Mouse (Mus musculus) embryo, embryonic 11 days (tissue): ENCODE results near the gene Slc34a1.

ENCODE experiments used
- DNase-seq: peaks from one replicate; pipeline ENCODE4 v3.0.0-alpha.2; 2015

Gene Slc34a1

DNA sequence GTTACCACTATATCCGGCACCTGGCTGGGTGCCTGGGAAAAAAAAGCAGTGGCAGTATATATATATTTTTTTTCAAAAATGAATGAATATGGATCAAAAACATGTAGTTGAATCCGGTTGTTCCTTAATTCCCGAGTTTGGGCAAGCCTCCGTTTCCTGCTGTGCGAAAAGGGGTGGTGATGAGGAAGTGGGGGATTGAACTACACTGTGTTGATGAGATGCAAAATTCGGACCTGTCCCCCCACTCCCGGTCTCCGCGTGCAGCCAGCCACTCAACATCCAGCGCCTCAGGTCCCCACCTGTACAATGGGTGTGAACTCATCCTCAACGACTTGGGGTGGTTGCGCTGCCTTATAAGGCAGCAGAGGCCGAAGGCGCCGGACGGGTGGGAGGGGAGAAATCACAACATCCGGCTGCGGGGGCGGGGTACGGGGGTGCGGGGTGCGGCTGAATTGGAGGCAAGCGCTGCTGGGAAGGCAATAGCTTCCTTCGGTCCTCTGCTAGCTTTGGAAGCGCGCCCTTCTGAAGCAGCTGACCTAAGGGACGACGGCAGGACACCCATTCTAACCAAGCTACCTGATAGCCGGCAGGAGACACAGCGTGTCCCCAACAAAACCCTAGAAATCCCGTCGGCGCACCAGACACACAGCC, 46.4 kb downstream of the Slc34a1 start:
- DNase-seq: peak; percentile 91

DNA sequence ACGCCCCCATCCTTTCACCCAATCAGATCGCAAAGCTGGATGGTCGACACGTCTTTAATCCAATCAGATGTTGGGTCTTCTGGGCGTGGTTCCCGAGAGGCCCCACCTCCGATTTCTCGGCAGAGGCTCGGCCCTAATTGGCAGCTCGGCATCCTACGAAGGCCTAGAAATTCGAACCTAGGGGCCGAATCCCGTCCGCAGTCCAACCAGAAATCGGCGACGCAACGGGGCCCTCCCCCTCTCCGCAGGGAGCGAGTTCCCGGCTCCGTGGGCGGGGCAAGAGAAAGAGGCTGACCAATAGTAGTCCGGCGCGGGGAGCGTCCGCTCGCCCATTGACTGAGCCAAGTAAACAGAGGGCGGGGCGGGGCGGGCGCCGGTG, 46.9 kb downstream of the Slc34a1 start, which contains the start of gene Grk6:
Grk6 (plus strand) TSS at position 136 of the 379 bp plus-strand sequence.
- peak; percentile 100 for DNase-seq

DNA sequence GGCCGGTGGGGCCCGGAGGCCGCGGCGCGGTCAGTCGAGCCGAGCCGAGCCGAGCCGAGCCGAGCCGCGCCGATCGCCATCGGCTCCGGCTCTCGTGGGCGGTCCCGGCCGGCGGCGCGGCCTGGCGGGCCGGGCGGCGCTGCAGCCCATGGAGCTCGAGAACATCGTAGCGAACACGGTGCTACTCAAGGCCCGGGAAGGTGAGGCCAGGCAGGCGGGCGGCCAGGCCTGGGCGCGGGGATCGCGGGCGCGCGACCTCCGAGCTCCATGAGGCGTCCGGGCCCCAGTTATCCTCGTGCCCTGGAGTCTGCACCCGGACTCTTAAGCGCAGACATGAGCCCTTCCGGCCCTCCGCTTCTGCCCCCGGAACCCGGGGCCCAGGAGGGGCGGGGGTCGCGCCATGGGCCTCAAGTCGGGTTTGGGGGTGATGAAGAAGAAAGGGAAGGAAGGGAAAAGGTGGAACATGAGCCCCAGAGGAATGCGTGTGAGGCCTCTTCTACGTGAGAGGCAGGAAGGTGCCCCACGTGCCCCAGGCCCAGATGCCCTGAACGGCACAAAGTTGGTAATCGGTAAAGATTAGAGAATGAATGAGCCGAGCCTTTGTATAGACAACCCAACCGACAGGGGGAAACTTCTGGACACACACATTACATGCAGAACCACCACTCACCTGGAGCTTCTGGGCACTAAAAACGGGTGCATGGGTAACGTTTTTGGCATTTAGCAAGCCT, 47.5 kb downstream of the Slc34a1 start:
- peak; percentile 78 for DNase-seq

DNA sequence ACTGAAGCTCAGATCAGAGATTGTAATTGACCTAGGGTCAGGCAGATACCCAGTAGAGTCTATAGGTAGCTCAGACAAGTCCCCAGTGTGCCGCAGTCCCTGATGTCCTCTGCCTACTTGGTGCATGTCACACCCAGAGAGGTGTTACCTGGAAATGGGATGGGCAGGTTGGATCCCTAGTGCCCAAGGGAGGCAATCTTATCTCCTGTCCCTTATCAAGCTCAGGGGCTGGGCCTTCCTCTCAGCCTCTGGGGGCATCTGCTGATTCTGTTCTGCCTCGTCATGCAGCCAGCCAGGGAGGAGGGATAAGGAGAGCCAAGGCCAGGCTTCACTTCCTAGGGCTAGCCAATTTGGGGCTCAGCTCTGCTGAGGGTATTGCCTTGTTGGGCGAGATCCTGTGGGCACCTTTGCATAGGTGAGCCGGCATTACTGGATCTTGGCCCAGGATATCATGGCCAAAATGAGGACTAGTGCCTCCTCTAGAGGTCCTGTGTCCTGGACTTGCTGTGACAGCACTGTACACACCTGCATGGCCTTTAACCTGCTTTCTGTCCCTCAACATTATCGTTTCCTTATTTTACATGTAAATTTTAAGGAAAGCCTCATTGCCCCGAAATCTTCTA, 48.6 kb downstream of the Slc34a1 start:
- no peak for DNase-seq

DNA sequence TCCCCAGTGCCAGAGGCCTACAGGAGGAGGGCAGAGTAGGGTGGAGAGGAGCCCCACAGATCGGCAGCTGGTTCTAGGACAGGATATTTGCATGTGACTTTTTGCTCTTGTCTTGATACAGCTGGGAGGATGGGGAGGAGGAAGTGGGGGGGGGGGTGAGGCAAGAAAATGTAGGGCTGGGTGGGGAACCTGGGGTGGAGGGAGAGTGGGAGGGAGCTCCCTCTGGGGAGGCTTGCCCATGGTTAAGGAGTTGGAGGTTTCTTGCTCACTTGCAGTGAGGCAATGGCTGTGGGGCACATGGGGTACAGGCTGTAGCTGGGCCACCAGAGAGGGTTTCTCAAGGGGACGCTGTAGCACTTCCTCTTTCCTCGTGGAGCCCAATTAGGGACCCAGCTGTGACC, 49.6 kb downstream of the Slc34a1 start:
- DNase-seq: no peak

DNA sequence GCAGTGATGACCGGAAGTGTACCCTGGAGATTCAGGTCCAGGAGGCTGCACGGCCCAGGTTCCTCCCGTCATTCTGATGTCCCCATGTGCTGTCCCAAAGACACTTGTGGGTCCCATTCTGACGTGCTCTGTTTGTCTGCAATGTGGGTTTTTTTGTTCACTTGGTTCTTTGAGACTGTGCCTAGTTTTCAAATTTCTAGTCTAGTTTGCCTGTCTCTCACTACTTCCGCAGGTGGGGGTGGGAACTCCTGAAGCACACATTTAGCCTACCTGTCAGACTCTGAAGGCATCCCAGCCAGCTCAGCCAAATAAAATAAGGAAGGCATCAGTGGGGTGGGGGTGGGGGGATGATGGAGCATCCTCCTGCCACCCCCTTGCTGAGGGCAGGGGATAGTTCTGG, 50.1 kb downstream of the Slc34a1 start:
- DNase-seq: no peak

DNA sequence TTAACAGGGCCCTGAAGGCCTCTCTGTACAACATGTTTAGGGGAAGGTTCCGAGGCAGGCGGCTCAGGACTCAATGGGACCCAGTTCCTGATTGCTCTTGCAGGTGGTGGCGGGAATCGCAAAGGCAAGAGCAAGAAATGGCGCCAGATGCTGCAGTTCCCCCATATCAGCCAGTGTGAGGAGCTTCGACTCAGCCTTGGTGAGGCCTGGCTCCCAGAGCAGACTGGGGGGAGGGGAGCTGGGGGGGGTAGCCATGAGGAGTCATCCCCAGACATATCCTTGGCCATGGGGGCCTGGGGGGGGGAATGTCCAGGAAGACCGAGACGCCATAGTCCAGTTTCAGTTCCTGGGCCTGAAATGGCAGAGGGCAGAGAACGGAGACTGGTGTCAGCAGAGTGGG, 51.2 kb downstream of the Slc34a1 start:
- no peak for DNase-seq

DNA sequence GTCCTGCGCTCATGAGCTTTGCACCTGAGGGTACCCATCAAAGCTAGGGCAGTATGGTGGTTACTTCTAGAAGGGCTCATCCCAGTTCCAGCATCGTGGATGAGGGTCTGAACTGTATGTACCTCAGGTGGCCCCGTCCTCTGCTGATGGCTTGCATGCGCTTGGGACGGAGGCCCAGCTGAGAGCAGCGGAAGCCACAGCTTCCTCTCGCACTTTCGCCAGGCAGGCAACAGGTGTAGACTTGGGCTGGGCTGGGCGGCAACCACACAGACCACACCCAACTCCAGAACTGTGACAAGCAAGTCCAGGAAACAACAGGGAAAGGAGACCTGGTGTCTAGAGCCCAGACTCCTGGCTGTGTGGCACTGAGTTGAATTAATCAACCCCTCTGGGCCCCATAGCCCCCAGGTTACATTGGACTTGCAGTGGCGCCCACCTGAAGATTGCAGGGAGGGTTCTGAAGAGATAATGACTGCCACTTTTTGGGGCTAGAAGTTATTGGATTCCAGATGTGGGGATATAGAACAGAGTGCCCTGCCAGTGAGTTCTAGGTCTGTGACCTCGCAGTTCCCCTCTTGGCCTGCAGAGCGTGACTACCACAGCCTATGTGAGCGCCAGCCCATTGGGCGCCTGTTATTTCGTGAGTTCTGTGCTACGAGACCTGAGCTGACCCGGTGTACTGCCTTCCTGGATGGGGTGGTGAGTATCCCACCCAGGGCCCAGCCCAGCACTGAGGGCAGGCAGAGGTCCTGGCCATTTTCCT, 51.9 kb downstream of the Slc34a1 start:
- DNase-seq: no peak

DNA sequence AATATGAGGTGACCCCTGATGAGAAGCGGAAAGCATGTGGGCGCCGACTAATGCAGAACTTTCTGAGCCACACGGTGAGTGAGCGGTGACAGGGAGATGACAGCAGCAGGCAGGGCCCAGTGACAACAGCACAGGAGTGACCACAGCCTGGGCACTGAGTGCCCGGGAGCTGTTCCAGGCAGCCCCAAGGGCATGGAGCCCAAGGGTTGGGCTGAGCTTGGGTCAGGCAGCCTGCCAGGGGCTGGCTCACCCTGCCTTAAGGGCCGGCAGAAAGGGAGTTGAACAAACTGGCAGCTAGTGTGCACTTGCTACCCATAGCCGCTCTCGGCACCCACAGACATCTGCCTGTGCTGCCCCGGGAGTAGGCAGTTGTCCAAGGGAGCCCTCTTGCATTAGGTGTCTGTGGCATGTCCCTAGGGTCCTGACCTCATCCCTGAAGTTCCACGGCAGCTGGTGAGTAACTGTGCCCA, 52.6 kb downstream of the Slc34a1 start:
- DNase-seq: no peak

DNA sequence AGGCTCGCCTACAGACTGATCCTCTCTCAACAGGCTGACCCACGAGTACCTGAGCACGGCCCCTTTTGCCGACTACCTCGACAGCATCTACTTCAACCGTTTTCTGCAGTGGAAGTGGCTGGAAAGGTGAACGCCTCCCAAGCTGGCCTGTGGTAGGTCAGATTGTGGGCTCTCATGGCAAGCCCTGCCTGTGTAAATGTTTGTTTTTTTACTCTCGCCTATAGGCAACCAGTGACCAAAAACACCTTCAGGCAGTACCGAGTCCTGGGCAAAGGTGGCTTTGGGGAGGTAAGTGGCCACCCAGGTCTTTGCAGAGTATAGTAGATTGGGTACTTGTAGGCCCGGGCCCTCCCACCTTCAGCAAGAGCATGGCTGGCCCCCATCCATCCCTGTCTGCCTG, 53.3 kb downstream of the Slc34a1 start:
- no peak for DNase-seq

DNA sequence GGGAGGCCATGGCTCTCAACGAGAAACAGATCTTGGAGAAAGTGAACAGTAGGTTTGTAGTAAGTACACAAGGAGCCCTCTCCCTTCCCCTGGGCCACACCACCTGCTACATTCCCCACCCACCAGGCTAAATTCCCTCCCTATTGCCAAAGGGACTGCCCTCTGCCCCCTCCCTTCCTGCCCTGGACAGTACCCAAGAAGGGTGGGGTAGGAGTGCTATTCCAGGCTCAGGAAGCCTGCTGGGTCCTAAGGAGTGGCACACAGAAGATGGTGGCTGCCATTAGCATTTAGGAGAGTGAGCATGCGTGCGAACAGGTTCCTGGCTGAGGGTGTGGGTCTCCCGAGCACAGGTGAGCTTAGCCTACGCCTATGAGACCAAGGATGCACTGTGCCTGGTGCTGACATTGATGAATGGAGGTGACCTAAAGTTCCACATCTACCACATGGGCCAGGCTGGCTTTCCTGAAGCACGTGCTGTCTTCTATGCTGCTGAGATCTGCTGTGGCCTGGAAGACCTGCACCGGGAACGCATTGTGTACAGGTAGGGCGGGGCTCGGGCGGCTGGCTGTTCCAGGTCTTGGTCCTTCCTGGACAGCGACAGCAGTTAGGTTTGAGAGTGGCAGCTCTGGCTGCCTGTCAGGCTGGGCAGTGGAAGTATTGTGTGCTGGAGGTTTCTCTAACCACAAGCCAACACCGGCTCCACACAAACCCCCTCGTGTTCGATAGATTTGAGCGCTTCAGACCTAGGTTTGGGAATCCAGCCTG, 54.0 kb downstream of the Slc34a1 start:
- no peak for DNase-seq

DNA sequence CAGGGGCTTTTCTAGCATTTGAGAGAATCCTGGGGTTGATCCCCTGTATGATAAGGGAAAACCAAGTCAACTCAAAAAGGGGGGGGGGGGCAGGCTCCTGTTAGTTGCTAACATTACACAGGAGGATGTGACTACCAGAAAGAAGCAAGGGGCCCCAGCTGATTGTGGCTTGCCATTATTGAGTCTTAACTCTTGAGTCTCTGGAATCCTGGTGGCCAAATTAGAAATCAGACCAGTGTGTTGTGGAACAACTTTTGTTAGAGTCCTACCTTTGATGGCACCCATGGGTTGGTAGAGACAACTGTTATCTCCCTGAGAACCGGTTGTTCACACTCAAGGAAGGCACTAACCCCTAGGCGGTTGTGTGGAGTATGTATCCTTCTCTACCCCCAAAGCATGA, 65.0 kb downstream of the Slc34a1 start:
- DNase-seq: no peak

DNA sequence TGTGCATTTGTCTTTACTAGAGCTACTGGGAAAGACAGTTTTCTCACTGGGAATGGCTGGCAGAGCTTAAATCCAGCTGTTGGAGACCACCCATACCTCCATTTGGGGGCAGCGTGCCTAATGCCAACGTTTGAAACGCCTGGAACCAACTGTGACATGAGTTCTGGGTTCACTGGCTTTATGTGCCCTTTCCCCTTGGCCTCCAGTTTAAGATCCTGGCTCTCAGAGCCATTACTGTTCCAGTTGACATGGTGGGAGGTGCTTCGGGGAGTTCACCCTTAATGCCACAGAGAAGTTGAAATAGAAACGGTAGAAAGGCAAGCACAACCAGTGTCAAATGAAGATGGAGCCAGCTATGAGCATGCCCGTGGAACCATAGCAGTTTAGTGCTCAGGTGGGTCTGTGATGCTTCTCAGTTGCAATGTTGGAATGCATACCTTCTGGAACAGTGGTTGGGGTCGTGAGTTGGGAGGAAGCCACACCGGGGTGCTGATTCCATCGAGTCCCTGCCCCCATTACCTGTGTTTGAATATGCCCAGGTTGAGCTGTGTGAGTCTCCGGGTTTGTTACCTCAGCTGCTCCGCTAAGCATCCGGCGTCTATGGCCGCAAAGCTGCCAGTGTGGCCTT, 65.5 kb downstream of the Slc34a1 start:
- DNase-seq: no peak

DNA sequence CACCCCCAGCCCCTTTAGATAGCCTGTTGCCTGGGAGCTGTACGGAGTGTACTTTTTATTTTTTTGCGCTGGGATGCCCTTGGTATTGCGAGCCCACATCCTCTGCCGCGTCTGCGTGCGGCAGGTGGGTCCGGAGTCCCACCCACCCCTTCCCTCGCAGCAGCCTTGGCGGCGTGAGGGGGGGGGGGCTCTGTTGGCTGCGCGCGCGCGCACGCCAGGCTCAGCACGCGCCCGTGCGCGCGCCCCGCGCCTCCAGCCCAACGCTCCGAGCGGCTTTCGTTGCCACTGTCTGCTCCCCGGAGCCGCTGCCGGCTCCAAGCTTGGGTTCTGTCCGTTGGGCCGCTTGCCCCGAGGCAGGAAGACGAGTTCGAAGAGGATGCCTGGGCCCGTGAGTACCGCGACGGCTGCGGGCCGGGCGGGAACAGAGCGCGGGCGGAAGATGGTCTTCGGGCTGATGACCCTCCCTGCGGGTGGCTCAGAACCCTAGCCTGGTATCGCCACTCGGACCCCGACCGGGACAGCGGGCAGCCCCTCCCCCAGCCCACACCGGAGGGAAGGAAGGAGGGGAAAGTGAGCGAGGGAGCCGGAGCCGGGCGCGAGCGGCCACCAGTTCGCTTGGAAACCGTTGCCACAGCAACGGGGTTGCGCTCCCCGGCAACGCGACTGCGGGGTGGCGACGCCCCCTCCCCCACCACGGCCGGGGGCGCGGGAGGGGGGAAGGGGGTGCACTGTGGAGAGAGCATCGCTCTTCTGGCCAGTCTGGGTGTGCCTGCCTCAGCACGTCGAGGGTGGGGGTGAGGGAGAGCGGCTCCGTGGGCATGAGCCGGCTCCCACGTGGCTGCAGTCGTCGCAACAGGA, 66.3 kb downstream of the Slc34a1 start, which contains the start of gene Prr7:
Prr7 (plus strand) TSS at position 241 of the 858 bp plus-strand sequence.
- peak; percentile 91 for DNase-seq

DNA sequence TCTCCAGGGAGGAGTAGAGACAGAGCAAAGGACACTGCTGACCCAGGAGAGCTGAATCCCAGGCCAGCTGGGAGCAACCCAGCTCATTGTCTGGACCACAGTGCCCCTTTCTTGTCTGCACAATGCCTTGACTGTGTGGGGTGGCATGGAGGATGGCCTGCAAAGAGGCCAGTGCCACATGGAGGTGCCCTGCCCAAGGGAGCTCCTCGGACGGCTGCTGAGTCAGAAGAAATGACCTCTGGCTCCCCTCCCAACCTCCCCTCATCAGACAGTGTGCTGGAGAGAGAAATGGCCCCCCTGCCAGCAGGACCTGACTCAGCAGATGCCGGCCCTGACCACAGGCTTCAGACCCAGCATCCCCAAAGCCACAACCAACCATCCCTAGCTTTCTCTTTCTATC, 67.2 kb downstream of the Slc34a1 start:
- peak; percentile 53 for DNase-seq
